Mouse (Mus musculus) G1E (cell line): ENCODE data around the gene Sez6.

ENCODE experiments used
- CTCF ChIP-seq: IDR thresholded peaks from 2 replicates; pipeline ENCODE4 v1.5.1; 2012; ENCODE audit warnings: low read depth, low read length, inconsistent platforms, mixed read lengths
- GATA1 ChIP-seq: IDR thresholded peaks from 2 replicates; pipeline ENCODE4 v1.6.1; 2012; ENCODE audit warnings: borderline replicate concordance, low read length, inconsistent platforms, mixed read lengths
- POLR2AphosphoS5 ChIP-seq: IDR thresholded peaks from 2 replicates; pipeline ENCODE4 v1.6.1; 2012; ENCODE audit warnings: low read depth, low read length, inconsistent platforms; ENCODE audit not compliant: insufficient replicate concordance

GRCm38 (mm10) chr11:77885246-77885575, 45.4 kb upstream of the Sez6 start:
- no peak for TF ChIP-seq CTCF
- no peak for TF ChIP-seq POLR2AphosphoS5
- TF ChIP-seq GATA1 = no peak
